Mouse (Mus musculus) cerebellum, adult 11 months (tissue): ENCODE data around the gene Tmem41b.
"Not testable (repeated sequence)": the region's sequence is repeated elsewhere in the genome, so short reads cannot be mapped to it uniquely, and the experiment has no call there.

ENCODE experiments used
- DNase-seq: peaks from one replicate; pipeline ENCODE4 v3.0.0; 2022

Gene Tmem41b

GRCm38 (mm10) chr7:109986775-109987174 is at the start of gene Tmem41b:
Tmem41b (minus strand) TSS chr7:109986929.
- not testable (repeated sequence) for DNase-seq

- no peak for DNase-seq
Observed at GRCm38 (mm10) chr7:110030342-110030741, 43.6 kb upstream of the Tmem41b start.

- DNase-seq: no peak
Observed at GRCm38 (mm10) chr7:110028826-110029225, 42.1 kb upstream of the Tmem41b start.

GRCm38 (mm10) chr7:110026594-110026993 is 39.9 kb upstream of the Tmem41b start:
- no peak for DNase-seq

- no peak for DNase-seq
Observed at GRCm38 (mm10) chr7:110023553-110023952, 36.8 kb upstream of the Tmem41b start.

GRCm38 (mm10) chr7:110018631-110019482 is 32.1 kb upstream of the Tmem41b start:
- DNase-seq: peak; percentile 51

- DNase-seq: peak; percentile 85
Observed at GRCm38 (mm10) chr7:110018117-110018630, 31.4 kb upstream of the Tmem41b start, which contains the start of gene Ipo7. Ipo7 (plus strand) TSS chr7:110018274.

- no peak for DNase-seq
Observed at GRCm38 (mm10) chr7:110014272-110014671, 27.5 kb upstream of the Tmem41b start.

- DNase-seq: no peak
Observed at GRCm38 (mm10) chr7:110011417-110011816, 24.7 kb upstream of the Tmem41b start.

GRCm38 (mm10) chr7:110009084-110009483 is 22.4 kb upstream of the Tmem41b start:
- no peak for DNase-seq

GRCm38 (mm10) chr7:110008513-110008912 is 21.8 kb upstream of the Tmem41b start:
- DNase-seq: no peak

GRCm38 (mm10) chr7:110006471-110007195 is 19.9 kb upstream of the Tmem41b start:
- no peak for DNase-seq

- no peak for DNase-seq
Observed at GRCm38 (mm10) chr7:110005976-110006375, 19.2 kb upstream of the Tmem41b start.

GRCm38 (mm10) chr7:110002968-110003367 is 16.2 kb upstream of the Tmem41b start:
- peak; percentile 57 for DNase-seq

GRCm38 (mm10) chr7:110002092-110002491 is 15.4 kb upstream of the Tmem41b start:
- DNase-seq: no peak

GRCm38 (mm10) chr7:109998388-109998787 is 11.7 kb upstream of the Tmem41b start:
- no peak for DNase-seq

- no peak for DNase-seq
Observed at GRCm38 (mm10) chr7:109993157-109993959, 6.6 kb upstream of the Tmem41b start.

GRCm38 (mm10) chr7:109991286-109991685 is 4.6 kb upstream of the Tmem41b start:
- DNase-seq: no peak

- peak; percentile 99 for DNase-seq
Observed at GRCm38 (mm10) chr7:109986133-109986669, 528 bp downstream of the Tmem41b start.

- no peak for DNase-seq
Observed at GRCm38 (mm10) chr7:109985661-109986132, 1.0 kb downstream of the Tmem41b start.

- not testable (repeated sequence) for DNase-seq
Observed at GRCm38 (mm10) chr7:109984608-109985007, 2.1 kb downstream of the Tmem41b start.

GRCm38 (mm10) chr7:109977131-109977530 is 9.6 kb downstream of the Tmem41b start:
- not testable (repeated sequence) for DNase-seq
